Mouse (Mus musculus): ENCODE measurements around the gene Gm20388.

DNA sequence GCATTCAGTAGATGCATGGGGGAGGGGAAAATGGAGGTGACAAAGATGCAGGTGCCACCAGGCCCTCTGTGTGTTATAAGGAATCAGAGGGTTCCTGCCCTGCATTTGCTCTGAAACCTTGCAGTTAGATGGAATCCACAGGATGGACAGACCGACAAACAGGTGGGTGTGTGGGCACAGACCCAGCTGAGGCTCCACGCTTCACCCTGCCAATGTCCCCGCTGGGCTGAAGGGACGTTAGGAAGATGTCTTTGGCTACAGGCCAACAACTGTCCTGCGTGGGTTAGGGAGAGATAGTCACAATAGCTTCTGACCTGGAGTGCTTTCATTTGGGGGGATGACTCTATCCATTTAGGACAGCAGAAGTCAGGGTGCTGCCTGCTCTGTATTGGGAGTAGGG lies 399.4 kb downstream of the Gm20388 start:
- no peak for TF ChIP-seq CTCF (IDR thresholded peaks at IDR 0.05; ENCODE audit: insufficient read depth, low read depth, low read length)
- TF ChIP-seq POLR2A (IDR thresholded peaks at IDR 0.05; ENCODE audit: insufficient read depth, low read depth, low read length): no peak

All from olfactory bulb, adult 2 months (tissue).